Mouse (Mus musculus): ENCODE data around the gene Aoc2. TPM values are rescaled to one million over a fixed set of nuclear protein-coding genes. Genes with fewer than 3 reads are reported as not detected.
A peak's percentile ranks its signal among the peaks of the same experiment; 100 is the strongest.
"Not testable (repeated sequence)": the region's sequence is repeated elsewhere in the genome, so short reads cannot be mapped to it uniquely, and the experiment has no call there.

The Aoc2 gene
- total RNA-seq, 2 experiments from 2014 or later: 3.4 to 5.4 TPM

DNA sequence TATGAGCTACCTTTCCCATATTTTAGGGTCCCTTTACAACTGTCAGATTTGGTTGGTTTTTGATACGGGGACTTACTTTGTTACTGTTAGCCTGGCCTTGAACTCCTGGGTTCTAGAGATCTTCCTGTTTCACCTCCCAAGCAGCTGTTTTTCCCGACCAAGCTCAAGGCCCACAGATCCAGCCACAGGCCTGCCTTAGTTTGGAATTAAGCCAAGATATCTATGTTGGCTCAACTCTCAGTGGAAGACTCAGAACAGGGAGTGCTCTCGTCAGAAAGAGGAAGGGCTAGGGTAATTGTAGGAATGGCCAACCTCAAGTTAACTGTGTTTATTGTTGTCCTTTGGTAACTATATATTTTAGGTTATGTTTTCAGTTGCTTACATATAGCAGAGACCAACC lies 12.7 kb upstream of the Aoc2 start:
- intact Hi-C loops (cut with DNase I): no loop called here
- DNase-seq (ENCODE audit: low spot score in 2 of 2): no peak

- DNase-seq (ENCODE audit: low spot score in 2 of 2): no peak
- intact Hi-C loops (cut with DNase I): no loop called here
Measured at GRCm38 (mm10) chr11:101314567-101314966, 10.3 kb upstream of the Aoc2 start.

GRCm38 (mm10) chr11:101315082-101315650 lies 9.7 kb upstream of the Aoc2 start:
- no peak for DNase-seq (ENCODE audit: low spot score in 2 of 2)
- intact Hi-C loops (cut with DNase I): loop anchor here (5.0 kb wide), 1 partner anchor 127 kb away; the partner anchor contains the start of gene Rpl27

DNA sequence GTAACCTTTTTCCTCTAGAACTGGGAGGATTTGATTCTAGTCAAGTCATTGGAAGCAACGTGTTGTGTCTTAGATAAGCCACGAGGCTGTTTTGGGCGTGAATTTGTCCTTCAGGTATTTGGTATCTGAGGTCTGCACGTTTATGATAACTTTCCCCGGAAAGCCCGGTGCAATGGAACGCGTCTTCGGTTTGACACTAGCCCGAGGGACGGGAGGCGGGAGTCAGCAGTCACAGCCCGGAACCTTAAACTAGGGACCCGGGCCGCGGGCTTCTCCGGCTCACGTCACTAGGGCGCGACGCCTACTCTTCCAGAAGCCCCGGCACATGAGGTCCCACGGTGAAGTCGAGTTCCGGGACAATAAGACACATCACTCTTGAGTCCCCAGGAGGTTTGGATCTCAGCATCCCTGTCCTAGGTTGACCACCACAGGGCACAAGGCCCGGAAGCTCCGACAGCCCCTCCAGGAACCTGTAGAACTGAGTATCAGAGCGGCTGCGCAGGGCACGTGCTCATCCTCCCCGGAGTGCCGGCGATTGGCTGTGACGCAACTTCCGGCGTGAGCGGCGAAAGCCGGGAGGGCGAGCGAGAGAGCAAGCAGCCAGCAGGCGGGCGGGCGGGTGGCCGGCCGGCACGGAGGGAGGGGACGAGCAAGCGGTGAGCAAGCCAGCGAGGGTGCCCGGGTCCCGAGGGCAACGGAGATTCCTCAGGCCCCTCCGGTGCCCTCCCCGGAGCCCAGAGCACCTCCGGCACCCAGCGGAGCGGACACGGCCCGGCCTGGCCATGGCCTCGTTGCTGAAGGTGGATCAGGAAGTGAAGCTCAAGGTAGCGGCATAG lies 9.0 kb upstream of the Aoc2 start, which contains the start of gene Psme3:
Psme3 (plus strand) TSS at position 549 of the 836 bp plus-strand sequence.
- peak; percentile 91 to 92 for DNase-seq (ENCODE audit: low spot score in 2 of 2)

DNA sequence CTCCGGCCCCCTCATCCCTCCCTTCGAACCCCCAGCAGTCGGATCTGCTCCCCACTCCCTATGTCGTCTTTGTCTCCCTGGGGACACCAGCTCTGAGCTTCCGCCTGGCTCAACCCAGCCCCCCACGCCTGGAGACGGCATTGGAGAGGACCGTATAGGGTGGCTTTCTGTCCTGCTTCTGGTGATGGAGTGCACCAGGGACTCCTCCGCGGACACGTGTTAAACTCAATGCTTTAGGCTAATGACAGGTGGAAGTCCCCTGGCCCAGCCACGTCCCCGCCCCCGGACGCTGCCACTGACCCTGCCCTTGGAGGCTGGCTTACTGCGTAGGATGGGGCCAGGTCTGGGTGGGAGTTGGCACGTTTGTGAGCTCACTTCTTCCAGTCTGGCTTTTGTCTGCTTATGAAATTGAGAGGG lies 8.4 kb upstream of the Aoc2 start:
- DNase-seq (ENCODE audit: low spot score in 2 of 2): peak in 1 of 2 experiments; percentile 20
- intact Hi-C loops (cut with DNase I): loop anchor here (5.0 kb wide), 1 partner anchor 126 kb away; the partner anchor contains the start of gene Rpl27

More for the DNA sequence above, 9.0 kb upstream of the Aoc2 start, which contains the start of gene Psme3:
- intact Hi-C loops (cut with DNase I): loop anchor here (5.0 kb wide), 1 partner anchor 126 kb away; the partner anchor contains the start of gene Rpl27

DNA sequence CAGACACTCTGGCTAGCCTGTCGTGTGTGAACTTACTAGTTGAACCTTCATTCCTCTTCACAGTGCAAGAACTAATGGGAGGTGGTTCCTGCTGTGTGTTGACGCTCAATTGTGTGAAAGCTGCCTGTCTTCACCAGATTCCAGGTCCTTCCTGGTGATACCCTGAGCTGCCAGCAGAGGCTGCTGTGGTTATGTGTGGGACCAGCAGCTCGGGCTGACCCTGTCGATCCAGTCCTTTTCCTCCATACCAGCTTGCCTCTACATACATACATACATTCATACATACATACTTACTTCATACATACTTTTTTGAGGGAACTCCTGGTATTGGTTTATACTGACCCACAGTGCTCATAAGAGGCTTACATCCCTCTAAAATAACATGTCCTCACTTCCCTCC lies 1.3 kb upstream of the Aoc2 start:
- intact Hi-C loops (cut with DNase I): loop anchor here (1.0 kb wide), 1 partner anchor 72 kb away; no protein-coding TSS in a partner anchor
- peak; percentile 78 to 80 for DNase-seq (ENCODE audit: low spot score in 2 of 2)

DNA sequence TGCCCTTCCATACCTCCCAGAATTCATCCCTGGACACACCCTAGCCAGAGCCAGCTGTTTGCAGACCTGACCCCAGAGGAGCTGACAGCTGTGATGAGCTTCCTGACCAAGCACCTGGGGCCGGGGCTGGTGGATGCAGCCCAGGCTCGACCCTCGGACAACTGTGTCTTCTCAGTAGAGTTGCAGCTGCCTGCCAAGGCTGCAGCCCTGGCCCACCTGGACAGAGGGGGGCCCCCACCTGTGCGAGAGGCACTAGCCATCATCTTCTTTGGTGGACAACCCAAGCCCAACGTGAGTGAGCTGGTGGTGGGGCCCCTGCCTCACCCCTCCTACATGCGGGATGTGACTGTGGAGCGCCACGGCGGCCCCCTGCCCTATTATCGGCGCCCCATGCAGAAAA lies 338 bp downstream of the Aoc2 start:
- DNase-seq (ENCODE audit: low spot score in 2 of 2); intact Hi-C loops (cut with DNase I): not testable (repeated sequence)

DNA sequence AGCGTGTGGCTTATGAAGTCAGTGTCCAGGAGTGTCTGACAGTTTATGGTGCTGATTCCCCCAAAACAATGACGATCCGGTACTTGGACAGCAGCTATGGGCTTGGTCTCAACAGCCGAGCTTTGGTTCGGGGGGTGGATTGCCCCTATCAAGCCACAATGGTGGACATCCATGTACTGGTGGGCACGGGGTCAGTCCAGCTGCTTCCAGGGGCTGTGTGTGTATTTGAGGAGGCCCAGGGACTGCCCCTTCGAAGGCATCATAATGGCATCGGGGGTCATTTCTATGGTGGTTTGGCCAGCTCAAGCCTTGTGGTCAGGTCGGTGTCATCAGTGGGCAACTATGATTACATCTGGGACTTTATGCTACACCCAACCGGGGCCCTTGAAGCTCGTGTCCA lies 1.3 kb downstream of the Aoc2 start:
- DNase-seq (ENCODE audit: low spot score in 2 of 2): no peak
- intact Hi-C loops (cut with DNase I): no loop called here

DNA sequence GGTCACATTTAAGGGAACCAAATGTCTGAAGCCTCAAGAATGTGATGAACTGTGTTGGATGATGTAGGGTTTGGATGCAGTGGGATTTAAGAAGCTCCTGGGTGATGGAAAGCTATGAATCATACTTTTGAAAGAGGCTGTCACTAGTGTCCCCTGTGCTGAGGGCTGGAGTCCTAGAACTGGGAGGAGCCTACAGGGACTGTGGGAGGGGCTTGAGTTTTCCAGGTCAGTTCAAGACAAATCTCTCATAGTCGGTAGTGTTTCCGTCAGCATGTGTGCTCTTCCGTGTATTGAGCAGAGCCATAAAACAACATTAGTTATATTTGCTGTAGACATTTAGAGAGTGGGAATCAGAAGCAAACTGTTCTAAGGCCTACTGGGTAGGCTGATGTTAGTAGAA lies 2.4 kb downstream of the Aoc2 start:
- no peak for DNase-seq (ENCODE audit: low spot score in 2 of 2)
- intact Hi-C loops (cut with DNase I): no loop called here

GRCm38 (mm10) chr11:101328941-101329635 lies 4.2 kb downstream of the Aoc2 start:
- peak; percentile 25 to 46 for DNase-seq (ENCODE audit: low spot score in 2 of 2)
- intact Hi-C loops (cut with DNase I): no loop called here

GRCm38 (mm10) chr11:101330371-101330924 lies 5.6 kb downstream of the Aoc2 start, which contains the start of gene Aoc3:
TSS of gene Aoc3 (plus strand) at chr11:101330605.
- intact Hi-C loops (cut with DNase I): no loop called here
- no peak for DNase-seq (ENCODE audit: low spot score in 2 of 2)

GRCm38 (mm10) chr11:101330961-101331360 lies 6.1 kb downstream of the Aoc2 start:
- DNase-seq (ENCODE audit: low spot score in 2 of 2); intact Hi-C loops (cut with DNase I): not testable (repeated sequence)

DNA sequence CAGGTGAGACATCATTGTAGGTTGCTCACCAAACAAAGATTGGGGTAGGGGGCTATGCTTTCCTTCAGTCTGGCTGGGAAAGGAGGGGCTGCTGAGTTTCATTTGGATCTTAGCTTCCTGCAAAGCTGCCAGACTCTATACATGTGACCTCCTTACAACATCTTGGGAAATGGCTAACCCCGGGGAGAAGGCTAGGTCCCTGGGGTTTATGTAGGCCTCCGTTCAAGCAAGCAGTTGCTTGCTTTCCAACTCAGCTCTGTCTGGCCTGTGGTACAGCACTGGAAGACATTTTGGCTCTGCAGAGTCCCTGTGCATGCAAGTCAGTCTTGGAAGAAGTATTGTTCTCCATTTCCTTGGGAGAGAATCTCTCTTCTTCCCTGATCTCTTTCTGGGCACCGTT lies 7.7 kb downstream of the Aoc2 start:
- intact Hi-C loops (cut with DNase I): no loop called here
- no peak for DNase-seq (ENCODE audit: low spot score in 2 of 2)

GRCm38 (mm10) chr11:101334023-101334422 lies 9.2 kb downstream of the Aoc2 start:
- no peak for DNase-seq (ENCODE audit: low spot score in 2 of 2)
- intact Hi-C loops (cut with DNase I): no loop called here

DNA sequence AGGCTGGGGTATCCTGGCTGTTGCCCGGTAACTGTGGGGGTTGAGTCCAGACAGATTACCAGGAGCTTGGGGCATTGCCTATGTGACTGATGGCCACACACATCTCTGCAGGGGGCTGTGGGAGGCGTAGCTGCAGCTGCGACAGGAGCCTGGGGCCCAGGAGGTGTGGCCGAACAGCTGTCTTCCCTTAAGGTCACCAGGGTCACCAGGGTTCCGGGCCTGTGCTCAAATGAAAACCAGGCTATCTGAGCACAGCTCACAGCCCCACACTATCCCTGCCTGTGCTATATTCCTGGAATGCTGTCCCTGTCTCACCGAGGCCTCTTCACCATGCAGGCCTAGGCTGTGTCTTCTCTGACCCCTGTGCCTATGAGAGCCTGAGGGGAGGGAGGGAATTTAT lies 9.7 kb downstream of the Aoc2 start:
- no peak for DNase-seq (ENCODE audit: low spot score in 2 of 2)
- intact Hi-C loops (cut with DNase I): no loop called here

GRCm38 (mm10) chr11:101335685-101336084 lies 10.8 kb downstream of the Aoc2 start:
- no peak for DNase-seq (ENCODE audit: low spot score in 2 of 2)
- intact Hi-C loops (cut with DNase I): no loop called here

DNA sequence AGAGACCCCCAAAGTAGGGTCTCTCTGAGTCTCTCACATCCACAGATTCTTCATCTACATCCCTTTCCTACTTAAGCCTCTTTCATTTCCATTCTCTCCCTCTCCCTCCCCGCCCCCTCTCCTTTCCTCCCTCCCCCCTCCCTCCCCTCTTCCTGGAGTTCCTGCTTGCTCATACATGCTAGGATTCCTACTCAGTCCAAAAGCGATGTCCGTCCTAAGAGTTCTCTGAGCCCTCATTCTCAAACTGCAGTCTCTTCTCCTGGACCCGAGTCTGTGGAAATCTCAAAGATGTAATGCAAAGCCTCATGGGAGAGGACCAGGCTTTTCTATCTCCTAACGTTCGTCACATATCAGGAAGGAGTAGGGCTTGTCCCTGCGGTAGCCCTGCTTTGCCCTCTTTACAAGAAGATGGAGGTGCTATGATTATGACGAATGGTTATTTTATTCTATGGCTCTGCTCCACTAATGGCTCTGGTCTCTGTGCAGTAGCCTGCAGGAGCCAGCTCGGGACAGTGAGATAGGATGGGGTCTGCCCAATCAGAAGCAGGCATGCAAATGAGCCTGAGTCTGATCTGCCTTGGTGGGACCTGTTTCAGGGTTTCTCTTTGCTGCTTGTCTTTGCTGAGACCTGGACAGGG lies 13.4 kb downstream of the Aoc2 start:
- intact Hi-C loops (cut with DNase I): no loop called here
- peak in 1 of 2 experiments; percentile 38 for DNase-seq (ENCODE audit: low spot score in 2 of 2)

- intact Hi-C loops (cut with DNase I): no loop called here
- DNase-seq (ENCODE audit: low spot score in 2 of 2): no peak
Measured at GRCm38 (mm10) chr11:101347083-101347775, 22.4 kb downstream of the Aoc2 start.

GRCm38 (mm10) chr11:101348774-101349173 lies 23.9 kb downstream of the Aoc2 start:
- intact Hi-C loops (cut with DNase I): no loop called here
- DNase-seq (ENCODE audit: low spot score in 2 of 2): no peak

Measured in left cerebral cortex, postnatal 14 days (tissue).